Comparison of ENCODE assay signal across 8 mouse cellular contexts in the genomic region with DNA sequence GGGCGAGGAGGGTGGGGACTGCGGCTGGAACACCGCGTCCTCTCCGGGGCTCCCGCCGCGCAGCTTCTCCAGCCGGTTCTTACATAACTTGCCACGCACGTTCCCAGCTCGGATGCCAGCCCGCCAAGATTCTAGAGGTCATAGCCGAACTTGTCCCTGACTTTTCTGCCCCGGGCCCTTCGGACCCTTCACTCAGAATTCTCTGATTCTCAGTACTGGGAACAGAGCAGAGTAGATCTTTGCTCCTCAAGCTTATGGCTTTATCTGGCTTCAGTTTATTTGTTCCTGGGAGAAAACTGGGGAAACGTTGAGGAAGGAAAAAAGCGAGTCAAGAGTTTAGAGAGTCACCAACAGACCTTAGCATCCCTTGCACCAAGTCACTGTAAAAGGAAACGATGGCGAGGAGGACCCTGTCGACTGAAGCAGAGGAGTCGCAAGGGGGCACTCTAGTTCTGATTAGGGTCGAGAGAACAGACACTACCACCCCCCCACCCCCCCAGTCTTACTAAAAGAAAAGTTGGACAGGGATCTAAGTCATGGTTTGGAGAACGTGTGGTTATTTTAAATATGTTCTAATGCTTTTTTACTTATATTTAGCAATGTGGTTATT. TPM values are rescaled to one million over a fixed set of nuclear protein-coding genes. Genes with fewer than 3 reads are reported as not detected.
DNase-seq lines count a peak whose midpoint lies in the region; ATAC-seq lines count a peak whose summit lies in the region.

No protein-coding gene starts in this region.

- ATAC-seq in hindbrain, embryonic 14.5 days (ENCODE audit: low FRiP score) = no peak
- ATAC-seq in erythroid progenitor cell, adult 5-6 weeks (replicated peaks; ENCODE audit: low FRiP score, poor library complexity, severe bottlenecking) = no peak; the same call in 1 of the 2 replicates

- DNase-seq in Muller cell, postnatal 12 days (ENCODE audit: inconsistent ontology term) = peak; percentile 84
- DNase-seq in cerebellum, adult 8-10 months = peak; percentile 57
- DNase-seq in frontal cortex, postnatal 14 days (ENCODE audit: low spot score in 2 of 2) = peak; percentile 54 to 69
- no peak for DNase-seq in hindbrain, embryonic 14.5 days (ENCODE audit: low spot score)
- DNase-seq in left cerebral cortex, adult 11 months (ENCODE audit: low spot score) = peak; percentile 73
- DNase-seq in lung, postnatal 25 days (ENCODE audit: low spot score) = peak; percentile 83
- DNase-seq in right cerebral cortex, postnatal 14 days = peak; percentile 80

- no peaks in the 10 kb centered on the region for H3K27me3 ChIP-seq in hindbrain, embryonic 14.5 days (ENCODE audit: control insufficient read depth, insufficient read depth, low read length)

- peak overlapping the region; percentile 52 for H3K4me3 ChIP-seq in hindbrain, embryonic 14.5 days (replicated peaks; ENCODE audit: low read length)

- peaks cover 8% of the 10 kb centered on the region for H3K4me1 ChIP-seq in hindbrain, embryonic 14.5 days (replicated peaks; ENCODE audit: control insufficient read depth, insufficient read depth, low read length)

- H3K27ac ChIP-seq in hindbrain, embryonic 14.5 days = no peak overlapping the region

- no peaks in the 10 kb centered on the region for H3K9me3 ChIP-seq in hindbrain, embryonic 14.5 days (ENCODE audit: control insufficient read depth, low read length)

- peak overlapping the region; percentile 99 for H3K4me2 ChIP-seq in hindbrain, embryonic 14.5 days (replicated peaks)

- no peaks in the 10 kb centered on the region for H3K36me3 ChIP-seq in hindbrain, embryonic 14.5 days (replicated peaks; ENCODE audit: control insufficient read depth, insufficient read depth)

- 2% methylated on average over 23 of the region's 24 CpGs for WGBS in hindbrain, embryonic 14.5 days

- H3K9ac ChIP-seq in hindbrain, embryonic 14.5 days = peak overlapping the region; percentile 44

RNA-seq across cellular contexts. Expression of gene Ciart, which starts 0.9 kb away (rescaled TPM):
- 2.4 and 2.7 TPM in 2 replicates for polyA plus RNA-seq in hindbrain, embryonic 14.5 days (2014; fragmentation: Nextera tagmentation; extraction: Ambion mirVana)
- total RNA-seq in erythroid progenitor cell, adult 5-6 weeks (2015; ENCODE audit: low replicate concordance) = not detected in 2 replicates
- total RNA-seq in erythroid progenitor cell, adult 5-6 weeks (2017; ENCODE audit: low replicate concordance) = 1.8 TPM in 1 of 2 replicates, not detected in the other

RNA-seq across cellular contexts. Expression of gene BC028528, which starts 8.9 kb away (rescaled TPM):
- 16.1 and 26.2 TPM in 2 replicates for polyA plus RNA-seq in hindbrain, embryonic 14.5 days (2014; fragmentation: Nextera tagmentation; extraction: Ambion mirVana)
- 8.8 and 10.1 TPM in 2 replicates for total RNA-seq in erythroid progenitor cell, adult 5-6 weeks (2015; ENCODE audit: low replicate concordance)
- total RNA-seq in erythroid progenitor cell, adult 5-6 weeks (2017; ENCODE audit: low replicate concordance) = 5.8 and 26.0 TPM in 2 replicates

RNA-seq across cellular contexts. Expression of gene Aph1a, which starts 10.8 kb away (rescaled TPM):
- polyA plus RNA-seq in hindbrain, embryonic 14.5 days (2014; fragmentation: Nextera tagmentation; extraction: Ambion mirVana) = 34.9 and 38.6 TPM in 2 replicates
- 7.6 and 8.0 TPM in 2 replicates for total RNA-seq in erythroid progenitor cell, adult 5-6 weeks (2015; ENCODE audit: low replicate concordance)
- 9.6 and 14.6 TPM in 2 replicates for total RNA-seq in erythroid progenitor cell, adult 5-6 weeks (2017; ENCODE audit: low replicate concordance)

RNA-seq across cellular contexts. Expression of gene Mrps21, which starts 11.6 kb away (rescaled TPM):
- polyA plus RNA-seq in hindbrain, embryonic 14.5 days (2014; fragmentation: Nextera tagmentation; extraction: Ambion mirVana) = 254 and 293 TPM in 2 replicates
- 43.2 and 59.5 TPM in 2 replicates for total RNA-seq in erythroid progenitor cell, adult 5-6 weeks (2015; ENCODE audit: low replicate concordance)
- total RNA-seq in erythroid progenitor cell, adult 5-6 weeks (2017; ENCODE audit: low replicate concordance) = 102 and 123 TPM in 2 replicates

RNA-seq across cellular contexts. Expression of gene Car14, which starts 21.6 kb away (rescaled TPM):
- polyA plus RNA-seq in hindbrain, embryonic 14.5 days (2014; fragmentation: Nextera tagmentation; extraction: Ambion mirVana) = 12.1 and 13.0 TPM in 2 replicates
- total RNA-seq in erythroid progenitor cell, adult 5-6 weeks (2015; ENCODE audit: low replicate concordance) = not detected in 2 replicates
- total RNA-seq in erythroid progenitor cell, adult 5-6 weeks (2017; ENCODE audit: low replicate concordance) = not detected in 2 replicates
